Mouse (Mus musculus) T-helper 1 cell (primary cell): ENCODE results near the gene Cpa2.

Source experiments
- in situ Hi-C: fragments of 300-600 bp; cut with MboI, MseI; formaldehyde crosslinking; loops from one replicate; pipeline ENCODE4 v1.15.1; 2025; ENCODE audit warnings: high pct_unique_total_duplicates

Cpa2 gene

DNA sequence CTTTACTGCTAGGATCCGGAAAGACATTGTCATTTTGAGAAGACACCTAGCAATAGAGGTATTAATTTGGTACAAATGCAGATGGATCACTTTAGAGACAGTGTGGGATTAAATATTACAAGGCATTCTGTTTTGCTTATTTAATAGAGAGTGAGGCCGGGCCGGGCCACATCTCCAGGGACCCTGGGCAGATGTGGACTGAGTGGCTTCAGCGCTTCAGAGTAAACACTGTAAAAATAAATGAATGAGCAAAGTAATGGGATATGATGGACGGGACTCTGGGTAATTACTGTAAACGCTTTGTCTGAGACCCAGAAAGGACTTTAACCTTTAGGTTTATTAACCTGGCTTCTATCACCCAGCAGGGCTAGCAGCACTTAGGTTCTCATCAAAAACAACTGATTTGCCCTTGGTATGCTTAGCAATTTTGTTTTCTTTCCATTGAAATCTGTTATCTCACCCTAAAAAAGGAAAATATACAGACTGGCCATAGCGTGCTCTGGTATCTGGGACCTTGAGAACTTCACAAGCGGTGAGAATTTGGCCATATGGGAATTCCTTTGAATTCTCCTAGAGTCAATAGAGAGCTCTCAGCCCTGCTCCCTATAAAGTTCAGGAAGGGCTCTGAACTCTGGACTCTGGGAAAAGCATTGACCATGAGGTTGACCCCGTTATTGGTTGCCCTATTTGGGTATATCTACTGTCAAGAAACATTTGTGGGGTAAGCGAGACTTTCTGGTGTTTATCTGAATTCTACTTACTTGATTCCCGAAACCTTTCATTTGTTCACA, at the start of gene Cpa2:
Gene Cpa2 (plus strand): TSS at position 574 of the 791 bp plus-strand sequence.
- in situ Hi-C loops = no loop called here

DNA sequence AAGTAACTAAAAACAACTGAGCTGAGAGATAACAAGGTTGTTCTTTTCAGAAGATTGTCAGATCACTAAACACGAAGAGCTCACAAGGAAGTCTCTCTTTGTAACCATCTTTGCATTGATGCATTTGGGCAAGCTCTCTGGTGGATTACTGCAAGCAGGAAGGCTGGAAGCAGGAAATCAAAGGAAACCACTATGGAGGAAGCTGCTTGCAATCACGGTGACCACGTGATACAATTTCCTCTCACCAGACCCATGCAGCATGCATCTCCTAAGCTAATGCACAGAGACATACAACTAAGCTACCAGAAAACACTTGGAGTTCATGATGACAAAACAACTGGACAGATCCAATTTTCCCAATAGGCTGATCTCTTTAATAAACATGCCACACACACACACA, 42.3 kb upstream of the Cpa2 start:
- in situ Hi-C loops = no loop called here

DNA sequence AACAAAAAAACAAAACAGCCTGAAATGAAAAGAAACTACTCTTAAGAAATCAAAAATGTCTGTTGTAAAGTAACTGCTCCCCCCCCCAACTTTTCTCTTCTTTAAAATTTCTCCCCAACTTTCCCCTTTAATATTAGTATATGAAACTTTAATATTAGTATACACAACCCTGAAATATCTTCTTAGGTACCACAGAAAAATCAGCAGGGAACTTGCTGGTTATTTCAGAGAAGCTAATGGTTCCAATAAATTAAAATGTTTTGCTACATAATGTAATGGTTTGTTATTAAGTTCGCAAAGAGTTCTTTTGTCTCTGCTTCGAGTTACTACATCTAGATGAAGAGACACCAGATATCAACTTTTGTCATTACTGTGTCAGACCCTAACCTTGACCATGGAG, 32.6 kb upstream of the Cpa2 start:
- in situ Hi-C loops = no loop called here

DNA sequence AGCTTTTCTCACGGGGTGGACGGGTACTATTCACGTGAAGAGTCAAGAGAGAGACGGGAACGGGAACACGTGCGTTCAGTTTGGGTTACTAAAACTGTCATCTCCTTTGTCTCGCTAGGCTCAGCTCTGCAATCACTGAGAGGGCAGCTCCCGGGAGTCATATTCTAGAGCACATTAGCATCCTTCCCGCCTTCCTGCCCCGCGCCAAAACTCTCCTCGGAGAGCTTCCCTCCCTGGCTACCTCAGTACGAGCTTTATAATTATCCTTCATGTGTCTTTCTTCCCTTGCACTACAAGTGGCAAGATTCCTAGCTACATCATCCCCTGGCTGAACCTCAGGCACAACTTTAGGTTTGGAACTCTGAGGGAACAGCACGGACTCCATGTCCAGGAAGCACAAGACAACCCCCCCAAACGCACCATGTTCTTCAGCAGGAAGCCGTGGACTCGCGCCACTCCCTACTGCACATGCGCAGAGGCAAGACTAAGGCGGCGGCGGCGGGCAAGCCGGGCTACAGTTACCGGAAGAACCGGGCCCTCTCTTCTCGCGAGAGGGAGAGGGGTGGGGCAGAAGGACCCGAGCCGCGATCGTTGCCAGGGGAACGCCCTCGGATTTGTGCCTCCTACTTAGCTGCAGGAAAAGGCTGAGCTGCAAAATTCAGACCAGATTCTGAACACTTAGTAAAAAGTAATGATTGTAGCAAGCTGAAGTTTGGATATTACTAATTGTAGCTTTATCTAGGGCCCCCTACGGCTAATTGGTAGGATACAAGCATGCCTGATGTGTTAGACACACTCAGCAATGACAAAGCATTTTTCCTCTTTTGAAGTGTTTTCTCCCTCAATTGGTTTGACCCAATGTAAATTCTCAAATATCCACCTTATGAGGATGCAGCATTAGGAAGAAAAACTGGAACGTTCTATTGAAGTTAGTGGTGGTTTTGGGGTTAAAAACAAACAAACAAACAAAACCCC, 31.8 kb upstream of the Cpa2 start, which contains the start of the genes Tmem209 and Ssmem1:
Gene Tmem209 (minus strand): TSS at position 519 of the 975 bp plus-strand sequence.
Gene Ssmem1 (plus strand): TSS at position 585 of the 975 bp plus-strand sequence.
- in situ Hi-C loops = no loop called here

DNA sequence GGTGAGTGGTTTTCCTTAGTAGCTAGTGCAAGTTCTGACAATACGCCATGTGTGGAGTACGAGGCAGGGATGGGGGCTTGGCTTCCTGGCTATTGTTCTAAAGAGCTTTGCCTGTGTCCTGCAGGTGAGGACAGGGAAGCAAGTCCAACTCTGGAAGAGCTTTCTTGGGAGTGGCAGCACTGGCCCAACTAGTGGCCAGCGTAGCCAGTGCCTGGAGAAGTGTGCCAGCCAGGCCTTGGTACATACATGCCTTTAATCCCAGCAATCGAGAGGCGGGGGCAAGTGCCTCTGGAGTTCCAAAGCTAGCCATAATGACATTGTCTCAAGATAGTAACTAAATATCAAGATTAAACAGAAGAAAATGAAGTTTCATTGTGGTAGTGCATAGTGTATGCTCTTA, 31.1 kb upstream of the Cpa2 start:
- in situ Hi-C loops = no loop called here

DNA sequence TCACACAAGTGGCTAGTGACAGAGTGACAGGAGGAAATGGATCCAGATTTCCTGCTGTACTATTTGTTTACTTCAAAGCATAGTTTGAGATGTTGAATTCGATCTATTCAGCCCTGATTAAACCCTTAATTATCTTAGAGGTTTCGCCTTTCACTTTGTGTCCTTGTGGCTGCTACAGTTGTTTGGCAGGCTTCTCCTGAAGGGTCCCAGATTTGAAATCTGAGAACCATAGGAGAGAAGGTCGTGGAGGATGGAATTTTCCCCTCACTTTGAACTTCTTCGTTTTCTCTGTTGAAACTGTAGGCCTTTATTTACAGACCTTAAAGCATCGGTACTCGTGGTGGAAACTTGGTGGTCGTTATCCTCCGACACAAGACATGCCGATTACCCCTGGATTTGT, 27.1 kb upstream of the Cpa2 start:
- in situ Hi-C loops = no loop called here

DNA sequence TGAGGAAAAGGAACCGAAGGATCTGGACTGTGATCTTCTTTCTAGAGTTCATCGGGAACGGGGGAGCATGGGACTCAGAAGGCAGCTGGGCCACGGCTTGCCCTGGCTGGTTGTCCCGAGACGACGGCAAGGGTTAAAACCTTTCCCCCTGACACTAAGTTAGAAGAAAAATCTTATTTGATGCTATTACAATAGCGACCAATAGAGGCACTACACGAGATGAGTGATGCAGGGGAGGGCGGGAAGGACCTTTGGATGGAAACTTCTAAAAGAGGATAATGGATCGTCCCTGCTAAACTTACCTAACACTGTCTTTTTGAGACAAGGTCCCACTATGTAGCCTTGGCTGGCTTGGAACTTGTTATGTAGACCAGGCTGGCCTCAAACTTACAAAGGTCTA, 21.0 kb upstream of the Cpa2 start:
- in situ Hi-C loops = no loop called here

DNA sequence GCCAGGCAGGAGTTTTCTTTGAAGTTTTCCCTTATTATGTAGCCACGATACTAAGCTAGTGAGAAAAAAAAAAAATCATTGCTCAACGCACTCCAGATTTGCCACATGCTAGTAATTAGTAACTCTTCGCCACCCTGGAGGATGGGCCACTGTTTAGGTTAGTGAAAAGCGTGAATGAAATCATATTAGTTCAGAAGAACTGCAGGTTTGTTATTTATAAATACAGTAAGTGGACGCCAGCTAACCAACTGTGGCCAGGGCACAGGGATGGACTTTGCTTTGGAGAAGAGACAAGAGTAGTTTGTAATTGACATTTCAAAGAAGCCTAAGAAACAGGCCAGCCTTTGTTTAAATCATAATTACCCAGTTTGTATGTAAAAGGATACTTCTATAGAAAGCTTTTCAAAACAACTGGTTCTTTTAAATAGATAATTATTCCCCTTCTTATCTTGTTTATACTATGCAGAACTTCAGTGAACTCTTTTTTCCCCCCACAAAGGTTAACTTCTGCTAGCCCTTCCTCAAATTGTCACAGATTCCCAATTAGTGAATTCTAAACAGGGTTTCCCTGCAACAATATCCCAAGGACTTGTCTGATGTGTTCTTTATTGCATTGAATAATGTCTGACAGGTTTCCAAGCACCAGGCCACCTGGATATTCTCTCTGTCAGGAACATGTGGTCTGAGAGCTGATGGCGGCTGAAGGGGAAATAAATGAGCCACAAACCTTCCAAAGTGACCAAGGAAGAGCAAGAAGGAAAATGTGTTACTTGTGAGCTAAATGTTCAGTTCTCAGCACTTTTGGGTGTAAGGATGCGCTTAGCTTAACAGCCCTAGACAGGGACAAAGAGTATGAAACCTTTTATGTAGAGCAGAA, 15.7 kb upstream of the Cpa2 start:
- in situ Hi-C loops = loop anchor here (5.0 kb wide), 1 partner anchor 277 kb away; no protein-coding TSS in a partner anchor

DNA sequence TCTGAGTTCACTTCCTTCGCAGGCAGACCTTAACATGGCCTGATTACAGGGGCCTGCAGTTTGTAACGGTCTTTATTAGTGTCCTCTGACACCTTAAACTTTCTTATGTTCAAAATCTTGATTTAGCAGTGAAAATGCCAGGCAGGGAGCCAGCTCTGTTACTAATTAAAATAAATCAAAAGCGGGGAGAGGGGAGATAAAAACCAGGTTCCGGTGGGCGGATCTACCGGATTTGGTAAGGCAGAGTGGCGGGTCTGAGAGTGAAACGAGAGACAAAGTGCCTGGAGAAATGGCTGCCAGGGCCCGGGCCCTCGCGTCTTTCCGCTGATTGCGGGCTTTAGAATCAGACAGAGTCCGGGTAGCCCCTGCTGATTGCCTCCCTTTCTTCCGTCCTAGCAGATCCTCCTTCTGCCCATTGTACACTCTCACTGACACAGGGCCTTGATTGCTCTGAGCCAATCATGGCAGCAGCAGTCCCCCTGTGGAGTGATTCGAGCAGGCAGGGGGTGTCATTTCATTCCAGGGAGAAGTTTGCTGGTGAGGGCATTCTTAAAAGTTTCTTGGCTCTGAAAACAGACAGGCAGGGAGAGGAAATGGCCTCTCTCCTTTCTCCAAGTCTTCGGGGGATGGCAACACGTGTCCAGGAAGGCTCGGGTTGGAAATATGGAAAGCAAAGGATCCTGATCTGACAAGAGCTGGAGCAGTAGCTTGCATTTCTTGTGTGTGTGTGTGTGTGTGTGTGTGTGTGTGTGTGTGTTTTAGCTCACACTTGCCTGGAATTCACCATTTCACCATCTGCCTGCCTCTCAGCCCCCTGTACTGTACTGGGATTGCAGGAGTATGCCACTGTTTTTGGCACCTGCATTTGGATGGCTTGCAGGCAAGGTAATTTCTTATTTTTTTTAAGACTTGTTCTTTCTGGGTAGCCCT, 14.5 kb upstream of the Cpa2 start:
- in situ Hi-C loops = loop anchor here (5.0 kb wide), 1 partner anchor 275 kb away; no protein-coding TSS in a partner anchor

DNA sequence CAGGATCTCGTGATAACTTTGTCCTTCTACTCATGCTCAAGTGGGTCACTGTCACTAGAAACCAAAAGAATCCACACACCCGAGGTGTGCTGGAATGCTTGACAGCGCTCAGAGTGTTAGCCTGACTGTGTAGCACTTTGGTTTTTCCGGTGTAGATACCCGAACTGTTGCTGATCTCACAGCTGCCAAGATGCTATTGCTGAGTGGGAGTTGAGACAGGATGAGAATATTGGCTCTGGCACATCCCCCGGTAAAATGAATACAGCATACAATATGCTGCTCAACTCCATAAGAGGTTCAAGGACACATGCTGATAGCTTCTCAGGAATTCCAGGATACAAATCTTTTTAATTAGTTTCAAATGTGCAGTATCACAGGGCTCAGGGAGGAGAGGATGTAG, 12.6 kb upstream of the Cpa2 start:
- in situ Hi-C loops = loop anchor here (5.0 kb wide), 1 partner anchor 274 kb away; no protein-coding TSS in a partner anchor

DNA sequence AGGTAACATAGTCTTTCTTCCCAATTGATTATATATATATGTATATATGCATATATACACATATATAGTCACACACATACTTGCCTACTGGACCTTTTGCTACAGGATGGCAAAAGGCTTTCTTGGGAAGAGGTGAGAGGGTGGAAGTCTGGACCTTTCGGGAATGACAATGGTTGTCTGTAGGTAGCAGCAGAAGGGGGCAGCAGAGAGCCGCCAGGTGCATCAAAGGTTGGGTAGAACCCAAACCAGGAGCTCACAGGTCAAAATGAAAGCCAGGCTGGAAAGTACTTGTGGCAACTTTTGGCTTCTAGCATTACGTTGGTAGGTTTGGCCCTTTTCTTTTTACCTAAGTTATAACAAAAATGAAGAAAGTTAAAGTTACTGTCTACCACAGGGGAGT, 6.0 kb upstream of the Cpa2 start:
- in situ Hi-C loops = loop anchor here (5.0 kb wide), 1 partner anchor 457 kb away; no protein-coding TSS in a partner anchor

DNA sequence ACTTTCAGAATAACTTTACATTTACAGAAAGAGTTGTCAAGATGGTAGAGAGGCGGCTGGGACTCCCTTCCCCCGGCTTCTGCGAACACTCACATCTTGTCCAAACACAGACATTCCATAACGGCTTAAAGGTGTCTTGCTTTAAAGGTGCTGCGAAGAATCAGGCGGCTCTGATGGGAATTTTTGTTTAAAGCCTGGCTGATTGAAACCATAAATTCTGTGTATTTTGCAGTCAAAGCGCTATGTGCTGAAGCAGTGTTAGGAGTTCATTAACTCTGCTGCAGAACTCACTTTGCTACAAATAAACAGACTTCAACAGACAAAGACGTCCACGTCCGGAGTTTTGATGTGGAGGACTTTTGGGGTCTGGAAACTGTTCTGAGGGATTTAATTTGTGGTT, 3.1 kb upstream of the Cpa2 start:
- in situ Hi-C loops = loop anchor here (5.0 kb wide), 1 partner anchor 454 kb away; no protein-coding TSS in a partner anchor

DNA sequence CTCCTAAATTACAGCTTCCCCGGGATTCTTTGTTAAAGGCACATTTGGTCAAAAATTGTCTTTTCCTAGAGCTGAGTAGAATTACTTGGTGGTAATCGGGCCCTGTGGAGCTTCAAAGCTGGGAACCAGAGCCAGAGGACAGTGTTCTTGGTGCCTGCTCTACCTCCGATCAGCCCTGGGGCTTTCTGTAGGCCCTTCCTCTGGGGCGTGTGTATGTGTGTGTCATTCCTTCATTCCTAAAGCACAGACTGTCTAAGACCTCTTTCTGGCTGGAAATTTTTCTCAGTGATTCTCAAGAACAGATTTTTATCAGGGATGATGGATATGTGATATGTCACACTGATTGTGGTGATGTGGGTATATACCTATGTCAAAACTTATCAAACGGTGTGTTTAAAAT, 2.6 kb upstream of the Cpa2 start:
- in situ Hi-C loops = loop anchor here (5.0 kb wide), 1 partner anchor 454 kb away; no protein-coding TSS in a partner anchor

DNA sequence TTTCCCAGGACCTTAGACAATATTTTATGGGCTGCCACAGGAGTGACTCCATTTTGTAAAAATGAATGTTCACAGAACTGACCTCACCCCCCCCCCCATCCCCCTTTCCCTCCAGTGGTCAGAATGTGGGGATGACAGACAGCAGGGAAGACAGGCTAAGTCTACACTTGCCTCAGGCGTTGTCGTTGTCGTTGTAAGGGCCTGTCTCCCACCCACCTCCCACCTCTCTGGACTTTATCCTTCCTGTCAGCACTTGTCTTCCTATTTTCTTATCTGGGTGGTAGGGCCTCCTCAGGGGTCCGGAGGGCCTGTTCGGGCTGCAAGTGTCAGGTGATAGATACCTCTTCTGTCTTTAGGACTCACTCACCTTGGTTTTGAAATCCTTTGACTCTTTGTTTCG, 895 bp downstream of the Cpa2 start:
- in situ Hi-C loops = no loop called here

DNA sequence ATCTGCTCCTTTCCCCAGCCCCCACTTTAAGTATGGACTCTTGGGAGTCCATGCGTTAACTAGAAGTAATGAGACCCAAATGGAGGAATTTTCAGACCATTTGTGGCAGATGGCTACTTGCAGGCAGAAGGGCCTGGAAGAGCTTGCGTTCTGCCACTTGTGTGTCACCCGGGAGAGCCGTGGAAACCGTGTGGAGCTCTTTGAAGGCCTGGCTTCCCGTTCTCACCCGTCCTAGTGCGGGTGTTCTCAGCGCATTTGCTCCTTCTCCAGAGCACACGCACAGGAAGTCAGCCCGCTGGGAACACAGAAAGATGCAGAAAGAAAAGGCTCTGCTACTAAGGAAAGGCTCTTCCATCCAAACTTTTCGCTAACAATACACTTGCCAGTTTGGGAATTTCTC, 1.7 kb downstream of the Cpa2 start:
- in situ Hi-C loops = no loop called here

DNA sequence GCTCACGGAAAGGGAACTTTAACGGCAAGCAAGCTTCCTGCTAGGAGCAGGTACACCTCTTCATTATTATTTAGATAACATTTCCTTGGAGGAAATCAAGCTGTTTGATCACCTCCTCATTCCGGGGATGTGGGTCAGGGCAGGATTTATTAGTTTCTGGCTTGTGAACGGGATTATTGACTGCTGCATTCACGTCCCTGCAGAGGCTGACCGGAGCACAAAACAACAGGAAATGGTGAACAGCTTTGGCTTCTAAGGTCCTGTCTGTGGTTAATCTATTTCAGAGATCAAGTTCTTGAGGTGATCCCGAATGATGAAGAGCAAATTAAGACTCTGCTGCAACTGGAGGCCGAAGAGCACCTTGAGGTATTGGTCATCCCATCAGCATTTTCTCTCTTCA, 2.5 kb downstream of the Cpa2 start:
- in situ Hi-C loops = no loop called here

DNA sequence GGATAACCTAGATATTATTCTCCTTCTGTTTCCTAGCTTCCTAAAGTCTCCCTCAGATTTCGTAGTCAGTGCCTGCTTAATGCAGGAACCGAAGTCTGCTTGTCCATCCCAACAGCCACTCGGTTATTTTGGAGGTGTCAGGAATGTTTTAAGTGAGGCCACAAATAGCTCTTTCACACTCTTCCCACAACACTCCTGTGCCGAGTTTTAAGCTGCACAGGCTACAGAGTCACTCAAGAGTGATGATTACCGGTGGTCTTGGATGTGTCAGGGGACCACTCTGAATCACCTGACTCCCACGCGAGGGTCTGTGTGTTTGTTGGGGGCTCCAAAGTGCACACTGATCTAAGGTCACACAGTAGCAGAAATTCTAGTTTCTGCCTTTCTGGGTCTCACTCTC, 4.3 kb downstream of the Cpa2 start:
- in situ Hi-C loops = no loop called here

DNA sequence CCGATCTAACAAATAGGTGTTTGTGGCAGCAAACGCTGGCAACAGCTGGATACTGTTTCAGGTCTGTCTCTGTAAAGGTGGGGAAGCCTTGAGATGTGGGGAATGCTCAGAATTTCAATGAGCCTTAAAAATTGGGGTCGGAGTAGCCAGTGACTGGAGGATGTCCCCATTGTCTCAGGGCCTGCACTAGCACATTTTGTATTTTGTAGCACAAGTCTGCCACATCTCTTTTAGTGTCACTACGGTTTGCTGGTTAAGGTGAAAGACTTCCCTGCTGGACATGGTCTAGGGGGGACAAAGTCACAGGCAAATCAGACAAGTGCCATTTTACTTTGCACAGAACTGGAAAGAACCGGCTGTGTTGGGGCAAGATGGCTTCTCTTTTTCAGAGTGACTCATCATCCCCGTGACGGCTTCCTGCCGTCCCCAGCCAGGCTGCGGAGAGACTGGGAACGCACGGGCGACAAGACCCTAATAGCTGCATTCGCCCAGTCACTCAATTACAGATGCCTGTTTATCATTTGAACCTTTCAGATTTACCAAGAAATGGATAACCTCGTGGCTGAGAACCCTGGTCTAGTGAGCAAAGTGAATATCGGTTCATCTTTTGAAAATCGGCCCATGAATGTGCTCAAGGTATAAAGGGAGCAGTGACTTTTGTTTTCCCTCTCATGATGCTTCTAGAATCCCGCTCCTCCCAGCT, 5.3 kb downstream of the Cpa2 start:
- in situ Hi-C loops = no loop called here

DNA sequence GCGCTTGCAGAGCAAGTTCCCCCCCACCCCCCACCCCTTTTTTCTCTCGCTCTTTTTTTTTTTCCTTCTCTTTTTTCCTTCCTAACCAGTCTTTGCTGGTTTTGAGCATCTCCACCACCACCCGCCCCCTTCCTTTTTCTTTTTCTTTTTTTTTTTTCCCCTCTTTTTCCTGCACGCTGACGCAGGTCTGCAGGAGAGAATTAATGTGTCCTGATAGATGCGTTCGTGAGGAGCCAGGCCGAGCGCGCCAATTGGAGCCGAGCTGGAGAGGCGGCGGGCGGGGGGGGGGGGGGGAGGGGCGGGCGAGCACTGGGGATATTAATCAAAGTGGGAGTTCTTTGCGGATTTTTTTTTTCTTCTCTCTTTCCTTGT, 5.9 kb downstream of the Cpa2 start:
- in situ Hi-C loops = no loop called here
